Mouse (Mus musculus) cerebellum, postnatal 4 days (tissue): ENCODE measurements around the gene Vmn1r213.

Experiments
- DNase-seq, 2 experiments: peaks; one replicate each; pipeline ENCODE4 v3.0.0; 2022; ENCODE audit warnings: low spot score in 2 of 2, mixed read lengths in 1 of 2

Gene Vmn1r213

GRCm38 (mm10) chr13:23007356-23007755, at the start of gene Vmn1r213:
TSS of gene Vmn1r213 (plus strand) at chr13:23007656.
- DNase-seq: no peak

DNA sequence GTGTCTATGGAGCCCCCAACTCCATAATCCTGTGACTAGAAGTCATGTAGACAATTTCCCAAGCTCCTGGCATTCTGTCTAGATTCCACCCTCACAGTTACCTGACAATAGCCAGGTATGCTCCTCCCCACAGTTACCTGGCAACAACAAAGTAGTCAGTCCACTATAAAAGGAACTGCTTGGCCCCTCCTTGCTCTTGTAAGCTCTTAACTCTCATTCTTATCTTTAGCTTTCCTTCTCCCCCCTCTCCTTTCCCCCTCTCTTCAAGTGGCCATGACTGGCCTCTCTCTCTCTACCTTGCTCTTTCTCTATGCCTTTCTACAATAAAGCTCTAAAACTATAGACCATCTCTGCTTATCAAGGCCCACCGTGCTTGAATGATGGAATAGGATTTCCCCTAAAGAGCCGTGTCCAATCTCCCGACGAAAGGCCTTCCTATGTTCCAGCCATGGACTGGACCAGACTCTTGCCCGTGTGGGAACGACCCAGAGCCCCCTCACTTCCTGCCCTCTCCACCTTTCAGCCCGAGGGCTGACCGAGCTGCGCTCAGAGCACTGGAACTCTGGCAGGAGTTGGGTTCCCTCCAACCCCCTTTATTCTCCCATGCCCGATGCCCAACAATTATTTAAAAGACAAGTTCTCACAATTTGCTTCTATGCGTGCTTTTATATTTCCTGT, 17.1 kb upstream of the Vmn1r213 start:
- DNase-seq: no peak

DNA sequence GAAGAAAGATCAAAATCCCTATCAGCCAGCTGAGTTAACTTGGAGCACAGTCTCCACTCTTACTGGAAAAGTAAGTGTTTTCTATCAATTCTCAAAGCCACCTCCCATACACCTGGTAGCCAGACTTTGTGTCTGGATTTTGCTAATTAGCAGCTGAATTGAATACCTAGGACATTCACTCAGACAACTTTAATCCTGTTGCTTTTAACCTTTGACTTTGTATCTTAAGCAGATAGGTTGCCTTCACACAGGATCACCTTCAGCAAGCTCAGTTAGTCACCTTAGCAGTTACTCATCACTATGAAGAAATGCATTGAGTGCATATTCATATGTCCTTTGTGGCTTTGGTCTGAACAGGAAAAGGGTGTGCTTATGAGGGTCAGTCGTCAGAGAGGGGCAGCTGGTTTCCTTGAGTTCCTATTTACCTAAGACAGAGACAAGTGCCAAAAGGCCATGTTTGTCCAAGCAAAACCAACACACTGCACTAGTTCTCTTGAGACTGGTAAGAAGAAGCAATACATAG, 15.2 kb upstream of the Vmn1r213 start:
- no peak for DNase-seq

DNA sequence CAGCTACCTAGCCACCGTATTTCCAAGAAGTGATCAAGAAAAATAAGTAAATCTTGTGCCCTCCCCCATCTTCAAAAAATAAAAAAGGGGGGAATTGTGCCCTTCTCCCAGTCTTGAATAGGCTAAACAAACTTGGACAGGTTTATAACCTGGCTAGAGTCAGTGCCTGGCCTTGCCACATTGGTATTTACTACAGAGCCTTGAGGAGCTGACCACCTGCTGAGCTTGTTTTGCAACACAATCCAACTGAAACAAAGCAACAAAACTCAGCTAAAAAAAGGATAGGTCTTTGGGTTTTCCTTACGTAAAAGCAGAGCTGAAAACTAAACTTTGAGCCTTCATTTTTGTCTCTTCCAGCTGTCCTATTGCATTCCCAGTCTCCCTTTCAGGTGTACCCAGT, 14.7 kb upstream of the Vmn1r213 start:
- DNase-seq: no peak

DNA sequence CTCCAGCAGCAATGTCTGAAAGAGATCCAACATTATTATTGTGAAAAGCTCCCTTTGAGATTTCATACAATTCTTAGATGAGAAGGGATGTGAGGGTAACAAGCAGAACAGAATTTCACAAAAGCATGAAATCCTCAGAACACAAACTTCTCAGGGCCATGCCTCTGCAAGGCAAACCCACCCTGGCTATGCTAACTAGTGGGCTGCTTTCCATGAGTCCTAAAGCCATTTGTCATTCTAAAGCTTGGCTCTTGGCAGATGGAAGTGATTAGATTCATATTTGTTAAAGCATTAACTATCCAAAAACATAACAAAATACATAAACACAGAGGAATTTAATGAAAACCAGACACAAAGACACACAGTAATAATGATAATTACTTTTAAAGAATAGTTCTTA, 10.7 kb downstream of the Vmn1r213 start:
- no peak for DNase-seq

DNA sequence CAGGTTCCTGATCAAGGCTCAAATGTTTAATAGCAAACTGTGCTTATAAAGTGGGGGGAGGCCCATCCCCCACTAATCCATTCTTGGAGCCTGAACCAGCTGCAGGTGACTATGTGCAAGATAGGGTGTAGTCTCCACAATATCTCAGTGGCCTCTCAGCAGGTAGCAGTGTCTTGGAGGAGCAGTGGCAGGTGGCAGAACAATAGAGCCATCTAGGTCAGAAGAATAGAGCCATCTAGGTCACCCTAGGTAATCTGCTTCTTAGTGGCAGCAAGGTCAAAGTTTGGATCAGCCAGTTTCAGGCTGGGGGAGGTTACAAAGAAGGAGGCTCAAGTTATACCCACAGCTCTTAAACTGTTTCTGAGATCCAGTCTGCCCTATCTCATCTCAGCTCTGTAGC, 17.4 kb downstream of the Vmn1r213 start:
- DNase-seq: no peak

DNA sequence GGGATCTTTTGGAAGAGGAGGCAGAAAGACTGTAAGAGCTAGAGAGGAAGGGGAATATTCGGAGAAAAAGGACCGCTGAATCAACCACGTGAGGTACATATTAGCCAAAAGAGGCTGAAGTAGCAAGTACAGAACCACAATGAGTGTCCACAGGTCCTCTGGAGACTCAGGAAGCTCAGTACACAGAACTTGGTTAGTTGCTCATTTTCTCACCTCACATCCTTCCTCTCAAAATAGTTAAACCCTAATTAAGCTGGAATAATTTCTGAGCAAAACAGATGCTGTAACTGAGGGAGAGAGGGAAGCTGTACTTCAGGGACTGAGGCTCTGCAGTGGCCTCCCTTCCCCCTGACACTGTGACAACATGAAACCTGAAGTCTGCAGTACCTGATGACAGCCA, 22.7 kb downstream of the Vmn1r213 start, which contains the start of gene Vmn1r214:
Vmn1r214 (plus strand) TSS at position 301 of the 400 bp plus-strand sequence.
- no peak for DNase-seq

DNA sequence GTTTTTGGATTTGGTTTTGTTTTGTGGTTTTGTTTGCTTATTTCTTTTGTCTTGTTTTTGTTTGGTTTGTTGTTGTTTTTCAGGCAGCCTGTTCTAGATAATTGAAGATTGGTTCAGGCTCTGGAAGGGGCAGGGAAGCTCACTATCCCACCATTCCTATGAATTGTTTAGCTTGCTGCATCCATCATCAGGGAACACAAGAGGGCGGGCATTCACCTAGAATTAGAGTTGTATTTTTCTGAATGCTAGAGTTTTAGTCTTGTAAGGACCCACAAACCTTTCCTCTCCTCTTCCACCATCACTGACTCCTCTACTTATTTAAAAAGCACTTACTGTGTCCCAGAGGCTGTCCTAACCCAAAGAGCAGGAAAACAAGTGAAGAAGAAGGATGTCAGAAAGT, 50.3 kb downstream of the Vmn1r213 start:
- no peak for DNase-seq
